Mouse (Mus musculus): ENCODE results near the gene 6430628N08Rik. TPM values are rescaled to one million over a fixed set of nuclear protein-coding genes. Genes with fewer than 3 reads are reported as not detected.

The 6430628N08Rik gene
- polyA plus RNA-seq, 1 experiment, result 0.16 TPM

DNA sequence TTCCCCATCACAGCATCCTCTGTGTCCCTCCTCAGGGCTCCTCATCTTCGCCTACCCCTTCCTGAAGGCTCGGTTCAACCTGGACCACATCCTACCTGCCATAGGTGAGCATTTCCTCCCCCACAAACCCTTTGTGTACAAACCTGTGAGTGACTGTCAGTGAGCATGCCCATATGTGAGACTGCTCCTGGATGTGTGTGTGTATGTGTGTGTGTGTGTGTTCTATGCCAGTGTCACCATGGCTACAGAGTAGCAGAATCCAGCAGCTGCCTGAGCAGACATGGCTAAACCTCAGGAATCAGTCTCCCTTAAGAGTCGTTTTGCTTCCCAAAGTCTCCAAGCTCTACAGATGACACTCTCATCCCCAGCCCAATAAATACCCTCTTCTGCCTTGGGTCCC, 4.6 kb upstream of the 6430628N08Rik start:
- peak in 1 of 2 experiments; percentile 46 for DNase-seq (ENCODE audit: extremely low spot score in 1 of 2, low spot score in 1 of 2)

DNA sequence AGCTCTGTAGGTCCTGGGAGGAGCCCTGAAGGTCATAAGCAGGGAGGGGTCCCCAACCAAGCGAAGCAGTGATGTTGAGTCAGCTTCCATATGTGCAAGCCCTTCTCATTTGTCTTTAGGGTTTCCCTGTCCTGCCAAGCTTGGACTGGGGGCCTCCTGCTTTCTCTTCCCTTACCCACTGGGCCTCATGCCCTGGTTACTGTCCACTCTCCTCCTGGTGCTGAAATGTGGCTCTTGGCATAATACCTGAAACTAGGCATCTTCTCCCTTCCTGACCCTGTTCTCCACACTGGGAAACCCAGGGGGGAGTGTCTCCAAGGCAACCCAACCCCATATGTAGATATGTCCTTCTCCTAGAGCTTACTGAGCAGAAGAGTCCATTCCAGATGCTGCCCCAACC, 3.6 kb upstream of the 6430628N08Rik start:
- DNase-seq (ENCODE audit: extremely low spot score in 1 of 2, low spot score in 1 of 2), result no peak

DNA sequence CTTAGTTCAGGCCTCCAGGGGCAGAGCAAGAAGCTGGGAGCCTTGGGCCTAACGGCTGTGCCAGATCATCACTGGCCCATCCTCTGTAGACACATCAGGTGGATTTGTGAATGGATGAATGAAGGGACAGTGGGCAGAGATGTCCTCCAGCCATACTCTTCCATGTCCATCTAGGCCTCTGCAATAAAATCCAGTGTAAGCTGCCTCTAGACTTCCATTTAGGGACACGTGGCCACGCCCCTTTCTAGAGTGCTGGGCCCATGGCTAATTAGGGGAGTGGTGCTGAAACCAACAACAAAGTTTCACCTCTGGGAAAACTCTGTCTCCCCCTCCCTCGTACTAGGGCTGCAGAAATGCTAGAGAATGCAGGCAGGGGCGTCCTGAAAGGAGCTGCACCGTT, 399 bp upstream of the 6430628N08Rik start:
- DNase-seq (ENCODE audit: extremely low spot score in 1 of 2, low spot score in 1 of 2), result no peak

DNA sequence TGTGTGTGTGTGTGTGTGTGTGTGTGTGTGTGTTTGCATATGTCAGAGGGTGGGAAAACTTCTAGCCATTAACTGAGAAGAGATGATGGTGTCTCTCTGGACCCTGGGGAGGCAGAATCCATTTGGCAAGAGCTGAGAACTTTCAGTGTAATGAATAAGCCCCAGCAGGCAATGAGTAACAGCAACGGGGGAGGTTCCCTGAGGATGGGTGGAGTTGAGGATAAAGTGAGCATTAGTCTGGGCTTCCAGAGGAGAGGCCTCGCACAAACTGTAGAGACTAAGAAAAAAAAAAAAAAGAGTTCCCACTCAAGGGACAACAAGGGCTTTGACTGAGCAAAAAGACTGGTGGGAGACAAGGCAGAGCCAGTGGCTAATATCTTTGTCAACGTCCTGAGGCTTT, 3.8 kb downstream of the 6430628N08Rik start:
- no peak for DNase-seq (ENCODE audit: extremely low spot score in 1 of 2, low spot score in 1 of 2)

DNA sequence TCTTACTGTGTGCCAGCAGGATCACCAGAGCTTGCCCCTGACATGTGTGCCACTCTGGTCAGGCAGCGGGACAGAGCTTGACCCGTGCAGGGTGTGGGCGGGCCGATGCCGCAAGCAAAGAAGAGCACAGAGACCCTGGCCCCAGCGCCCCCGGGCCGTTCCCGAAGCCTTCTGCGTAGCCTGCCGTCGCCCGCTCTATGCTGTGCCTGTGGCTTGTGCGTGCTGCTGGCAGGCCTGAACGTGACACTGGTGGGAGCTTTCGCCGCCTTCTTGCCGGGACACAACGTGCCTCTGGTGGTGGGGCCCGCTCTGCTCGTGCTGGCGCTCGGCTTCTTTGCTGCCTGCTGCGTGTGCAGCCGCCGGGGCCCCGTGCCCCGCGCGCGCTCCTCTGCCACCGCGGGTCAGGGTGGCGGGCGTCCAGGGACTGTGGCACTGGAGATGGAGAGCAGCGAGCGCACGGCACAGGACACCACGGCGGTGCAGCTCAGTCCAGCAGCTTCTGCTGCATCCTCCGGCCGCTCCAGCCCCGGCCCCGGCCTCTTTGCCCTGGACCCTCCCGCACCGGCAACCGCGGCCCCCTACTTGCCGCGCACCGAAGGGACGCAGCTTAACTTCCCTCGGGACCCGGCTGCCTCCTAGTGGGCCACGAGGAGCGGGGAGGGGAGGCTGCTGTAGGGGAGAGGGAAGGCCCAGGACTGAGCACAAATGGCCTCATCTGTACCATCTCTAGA, 7.6 kb downstream of the 6430628N08Rik start:
- no peak for DNase-seq (ENCODE audit: extremely low spot score in 1 of 2, low spot score in 1 of 2)

DNA sequence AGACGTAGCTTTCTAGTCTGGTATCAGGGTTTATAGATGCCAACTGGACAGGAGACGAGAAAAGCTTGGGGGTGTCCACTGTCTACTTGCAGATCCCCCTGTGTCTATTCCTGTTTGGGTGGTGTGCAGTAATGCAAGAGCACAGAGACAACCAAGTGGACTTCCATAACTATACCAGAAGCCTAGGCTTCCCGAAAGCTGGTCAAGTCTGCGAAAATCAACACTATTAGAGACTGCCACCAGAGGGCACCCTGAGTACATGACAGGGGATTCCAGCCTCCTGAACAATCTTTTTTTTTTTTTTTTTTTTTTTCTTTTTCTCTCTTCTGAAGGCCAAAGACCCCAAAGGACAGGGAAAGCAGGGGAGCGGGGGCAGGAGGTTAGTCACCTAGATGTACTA, 12.4 kb downstream of the 6430628N08Rik start:
- peak; percentile 49 to 92 for DNase-seq (ENCODE audit: extremely low spot score in 1 of 2, low spot score in 1 of 2)

DNA sequence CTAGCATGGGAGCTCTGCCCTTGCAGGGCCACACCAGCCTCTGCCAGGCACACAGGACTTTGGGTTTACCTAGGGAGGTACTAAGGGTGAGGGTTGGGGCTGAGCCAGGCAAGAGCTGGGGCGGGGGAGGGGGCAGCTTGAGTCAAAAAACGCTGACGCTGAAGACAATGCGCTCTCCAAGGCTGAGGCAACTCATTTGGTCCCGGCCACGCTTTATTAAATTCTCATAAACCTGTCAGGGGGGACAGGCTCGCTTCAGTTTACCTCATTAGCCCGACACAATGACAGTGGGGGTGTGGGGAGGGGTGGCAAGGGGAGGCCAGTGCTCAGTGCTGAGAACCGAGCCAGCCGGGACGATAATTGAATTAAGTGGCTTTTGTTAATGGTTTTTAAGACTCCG, 13.9 kb downstream of the 6430628N08Rik start:
- DNase-seq (ENCODE audit: extremely low spot score in 1 of 2, low spot score in 1 of 2), result no peak

DNA sequence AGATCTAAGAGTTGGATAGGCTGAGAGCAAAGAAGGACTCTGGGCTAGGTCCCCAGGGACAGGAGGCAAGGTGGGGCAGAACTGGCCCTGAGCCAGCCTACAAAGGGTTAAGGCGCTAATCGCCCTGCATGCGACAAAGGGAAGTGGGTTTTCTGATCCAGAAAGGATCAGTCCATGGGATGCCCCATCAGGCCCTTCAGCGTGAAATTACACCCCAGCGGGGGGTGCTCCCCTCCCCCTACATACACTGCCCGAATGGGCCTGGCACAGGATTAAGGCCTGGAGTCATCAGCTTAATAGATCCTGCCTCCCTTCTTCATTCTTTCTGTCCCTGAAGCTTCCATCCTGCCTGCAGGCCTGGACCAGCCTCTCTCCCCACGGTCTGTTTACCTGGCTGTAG, 15.2 kb downstream of the 6430628N08Rik start:
- no peak for DNase-seq (ENCODE audit: extremely low spot score in 1 of 2, low spot score in 1 of 2)

DNA sequence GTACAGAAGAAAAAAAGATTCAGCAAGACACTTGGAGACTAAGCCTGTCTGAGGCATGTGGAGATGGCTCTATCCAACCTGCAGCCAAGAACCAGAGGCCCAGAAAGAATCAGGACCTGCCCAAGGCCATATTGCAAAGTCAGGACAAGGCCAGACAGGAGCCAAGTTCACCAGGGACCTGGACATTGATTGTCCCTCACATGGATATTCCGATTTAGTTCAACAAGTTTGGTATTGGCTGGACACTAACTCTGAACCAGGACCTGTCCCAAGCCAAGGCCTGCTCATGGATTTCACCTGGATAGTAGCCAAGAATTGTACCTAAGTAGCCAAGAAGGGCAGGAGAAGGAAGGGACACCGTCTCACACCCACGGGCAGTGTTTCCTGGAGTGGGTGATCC, 16.3 kb downstream of the 6430628N08Rik start:
- no peak for DNase-seq (ENCODE audit: extremely low spot score in 1 of 2, low spot score in 1 of 2)

DNA sequence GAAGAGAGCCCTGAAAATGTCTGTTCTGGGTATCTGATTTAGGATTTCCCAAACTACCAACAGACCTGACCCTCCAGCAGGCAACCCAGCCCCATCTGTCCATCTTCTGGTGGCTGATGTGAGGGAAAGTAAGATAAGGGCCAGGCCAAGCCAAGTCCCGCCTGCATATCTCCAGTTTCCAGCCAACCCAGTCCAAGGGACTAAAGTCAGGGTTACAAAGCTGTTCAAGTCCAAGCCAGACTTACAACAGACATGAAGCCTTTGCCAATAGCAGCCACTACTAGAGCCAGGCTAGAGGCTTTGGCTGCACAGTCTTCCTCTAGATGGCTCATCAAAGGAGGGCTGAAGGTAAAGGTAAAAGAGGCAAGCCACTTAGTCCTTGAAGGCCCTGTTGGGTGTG, 17.5 kb downstream of the 6430628N08Rik start:
- DNase-seq (ENCODE audit: extremely low spot score in 1 of 2, low spot score in 1 of 2), result no peak

DNA sequence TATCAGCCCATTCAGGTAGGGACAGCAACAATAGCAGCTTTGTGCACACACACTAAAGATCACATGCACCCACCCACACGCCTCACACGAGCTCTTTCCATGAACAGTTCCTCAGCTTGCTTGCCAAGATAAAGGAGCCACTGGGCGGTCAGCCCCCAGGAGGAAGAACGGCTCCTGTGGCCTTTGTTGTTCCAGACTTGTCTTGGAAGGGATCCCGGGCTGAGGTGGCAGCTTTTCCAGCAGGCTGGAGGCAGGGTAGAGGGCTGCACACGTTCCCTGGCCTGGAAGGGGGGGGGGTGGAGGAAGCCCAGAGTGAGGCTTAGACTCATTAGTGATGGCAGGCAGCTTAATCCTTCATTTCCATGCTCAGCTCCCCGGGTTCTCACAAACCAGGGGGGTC, 18.2 kb downstream of the 6430628N08Rik start:
- peak in 1 of 2 experiments; percentile 19 for DNase-seq (ENCODE audit: extremely low spot score in 1 of 2, low spot score in 1 of 2)

DNA sequence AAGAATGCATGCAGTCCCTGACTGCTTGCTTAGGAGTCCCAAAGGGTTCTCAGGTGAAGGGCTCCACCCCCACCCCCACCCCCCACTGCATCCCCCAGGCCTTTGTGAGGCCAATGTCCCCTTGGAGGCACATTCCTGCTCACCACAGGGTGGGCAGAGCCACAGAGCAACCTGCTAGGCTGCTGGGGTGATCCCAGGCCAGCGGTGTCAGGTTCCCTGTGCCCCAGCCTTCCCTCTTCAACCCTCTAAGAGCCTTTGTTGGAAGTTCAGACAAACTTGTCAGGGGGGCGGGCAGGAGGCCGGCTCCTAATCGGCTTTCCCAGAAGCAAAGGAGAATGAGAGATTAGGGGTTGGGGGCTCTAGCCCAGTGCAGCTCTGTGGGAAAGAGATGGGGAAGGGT, 21.1 kb downstream of the 6430628N08Rik start:
- DNase-seq (ENCODE audit: extremely low spot score in 1 of 2, low spot score in 1 of 2), result no peak

DNA sequence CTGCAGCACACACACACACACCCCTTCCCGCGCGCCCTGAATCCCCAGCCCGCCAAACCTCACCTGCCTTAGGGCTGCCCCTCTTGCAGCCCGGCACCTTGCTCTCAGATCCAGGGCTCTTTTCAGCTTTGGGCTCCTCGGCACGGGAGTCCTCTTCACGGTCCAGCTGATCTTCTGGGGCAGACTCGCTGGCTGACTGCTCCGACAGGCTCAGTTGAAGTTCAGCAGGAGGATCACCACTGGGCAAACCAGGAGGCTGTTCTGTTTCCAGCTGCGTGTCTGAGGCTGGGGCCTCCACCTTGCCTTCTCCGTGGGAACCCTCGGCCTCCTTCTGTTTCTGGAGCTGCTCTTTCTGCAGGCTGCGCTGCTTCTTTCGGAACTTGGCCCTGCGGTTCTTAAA, 29.4 kb downstream of the 6430628N08Rik start:
- no peak for DNase-seq (ENCODE audit: extremely low spot score in 1 of 2, low spot score in 1 of 2)

DNA sequence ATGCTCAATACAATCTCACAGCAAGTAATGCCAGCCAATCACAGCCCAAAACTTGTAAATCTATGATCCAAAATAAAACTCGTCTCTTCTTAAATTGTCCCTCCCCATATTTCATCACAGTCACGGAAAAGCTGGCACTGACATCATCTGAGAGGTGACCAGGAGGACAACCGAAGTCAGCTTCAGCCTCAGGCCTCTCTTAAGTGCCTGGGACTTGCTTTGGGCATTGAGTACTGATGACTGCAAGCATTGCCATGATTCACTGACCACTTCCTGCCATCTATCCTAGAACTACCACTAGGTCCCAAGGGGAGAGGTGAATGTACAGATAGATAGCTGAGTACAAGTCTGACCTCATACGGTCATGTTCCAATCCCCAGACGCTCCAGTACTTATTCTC, 32.2 kb downstream of the 6430628N08Rik start:
- no peak for DNase-seq (ENCODE audit: extremely low spot score in 1 of 2, low spot score in 1 of 2)

DNA sequence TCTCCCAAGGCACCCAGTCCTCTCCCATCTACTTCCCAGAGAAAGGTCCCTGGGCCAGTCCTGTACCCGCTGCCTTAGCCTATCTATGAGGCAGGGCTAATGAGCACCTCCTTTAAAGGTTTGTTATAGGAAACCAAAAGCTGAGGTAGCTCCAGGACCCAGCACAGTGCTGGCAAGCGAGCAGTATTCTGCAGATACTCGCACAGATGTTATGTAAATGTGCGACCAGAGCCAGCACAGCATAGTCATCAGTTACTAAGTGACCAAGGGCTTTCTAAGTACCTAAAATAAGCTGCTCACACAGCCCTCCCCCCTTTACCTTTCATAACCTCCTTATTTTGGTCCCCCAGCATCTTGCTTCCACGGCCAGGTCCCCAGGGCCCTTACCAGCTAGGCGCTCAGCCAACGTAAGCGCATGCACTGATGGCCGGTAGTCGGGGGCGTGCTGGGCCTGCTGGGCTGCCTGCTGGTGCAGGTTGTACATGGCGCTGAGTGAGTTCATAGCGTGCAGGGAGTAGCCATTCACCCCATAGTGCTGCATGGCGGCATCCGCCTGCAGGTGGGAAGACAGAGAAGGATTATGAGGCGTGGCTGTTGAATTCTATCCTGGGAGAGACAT, 32.9 kb downstream of the 6430628N08Rik start:
- DNase-seq (ENCODE audit: extremely low spot score in 1 of 2, low spot score in 1 of 2), result no peak

DNA sequence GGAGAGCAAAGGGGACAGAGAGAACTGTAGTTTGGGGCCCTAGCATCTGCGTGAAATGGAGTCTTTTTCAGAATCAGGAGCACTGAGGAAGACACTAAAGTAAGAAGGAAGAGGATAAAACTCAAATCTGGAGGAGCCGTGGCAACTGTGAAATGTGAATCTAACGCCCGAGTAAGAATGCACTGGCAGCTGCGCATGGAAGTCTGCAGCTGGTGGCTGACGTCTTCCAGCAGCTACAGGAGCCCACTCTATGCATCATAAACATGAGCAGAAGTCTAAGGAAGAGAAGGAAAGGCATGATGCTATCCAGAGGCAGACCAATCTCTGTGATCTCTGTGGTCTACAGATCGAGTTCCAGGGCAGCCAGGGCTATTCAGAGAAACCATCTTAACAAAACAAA, 37.2 kb downstream of the 6430628N08Rik start:
- no peak for DNase-seq (ENCODE audit: extremely low spot score in 1 of 2, low spot score in 1 of 2)

DNA sequence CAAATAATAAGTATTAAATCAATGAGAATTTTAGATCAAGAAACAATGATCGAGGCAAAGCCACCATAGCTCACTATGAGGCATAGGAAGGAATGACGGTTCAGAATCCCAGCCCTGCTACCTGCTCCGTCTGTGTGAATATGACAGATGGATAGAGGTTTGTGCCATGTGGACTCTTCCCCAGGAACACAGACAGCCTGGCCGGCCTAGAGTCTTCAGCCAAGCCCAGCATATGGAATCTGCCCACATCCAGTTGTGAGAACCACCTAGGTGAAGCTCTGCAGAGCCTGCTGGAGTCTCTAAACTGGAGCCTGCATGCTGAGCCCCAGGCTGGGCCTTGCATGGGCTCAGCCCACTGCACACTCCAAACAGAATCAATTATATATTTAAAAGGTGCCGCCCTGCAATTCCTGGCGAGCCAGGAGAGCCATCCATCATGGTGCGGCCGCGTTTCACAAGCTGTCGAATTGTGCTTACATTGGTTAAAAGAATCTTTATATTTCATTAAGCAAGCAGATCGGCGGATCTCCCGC, 41.2 kb downstream of the 6430628N08Rik start:
- no peak for DNase-seq (ENCODE audit: extremely low spot score in 1 of 2, low spot score in 1 of 2)

DNA sequence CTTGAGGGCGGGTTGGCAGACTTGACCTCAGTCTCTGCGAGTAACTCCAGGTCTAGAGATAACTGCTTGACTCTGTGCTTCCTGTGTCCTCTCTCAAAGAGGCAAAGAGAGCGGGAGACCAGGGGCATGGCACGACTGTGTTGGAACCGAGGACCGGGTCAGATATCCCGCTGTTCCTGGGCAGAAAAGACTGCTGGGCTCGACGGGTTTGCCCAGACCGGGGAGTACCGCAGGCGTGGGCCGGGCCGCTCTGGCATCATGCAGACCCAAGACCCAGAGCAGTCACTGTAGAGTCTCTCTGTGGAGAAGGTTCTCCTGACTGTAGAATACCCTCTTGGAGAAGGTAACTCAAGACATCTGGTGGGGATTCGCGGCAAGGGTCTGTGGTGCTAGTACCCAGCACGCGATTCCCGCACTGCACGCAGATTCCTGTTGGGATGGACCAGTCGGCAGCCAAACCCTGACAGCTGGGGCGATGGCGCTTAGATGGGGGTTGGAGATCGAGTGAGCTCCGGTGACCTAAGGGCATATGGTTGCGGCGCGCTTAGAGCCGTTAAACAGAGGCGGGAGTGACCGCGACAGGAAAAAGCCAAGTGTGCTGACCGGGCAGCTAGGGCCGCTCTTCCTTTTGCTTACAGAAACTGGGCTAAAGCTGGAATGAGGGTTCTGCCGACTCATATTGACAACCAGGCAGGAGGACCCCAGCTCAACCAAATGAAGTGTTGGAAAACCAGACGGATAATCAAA, 45.5 kb downstream of the 6430628N08Rik start:
- DNase-seq (ENCODE audit: extremely low spot score in 1 of 2, low spot score in 1 of 2), result no peak

DNA sequence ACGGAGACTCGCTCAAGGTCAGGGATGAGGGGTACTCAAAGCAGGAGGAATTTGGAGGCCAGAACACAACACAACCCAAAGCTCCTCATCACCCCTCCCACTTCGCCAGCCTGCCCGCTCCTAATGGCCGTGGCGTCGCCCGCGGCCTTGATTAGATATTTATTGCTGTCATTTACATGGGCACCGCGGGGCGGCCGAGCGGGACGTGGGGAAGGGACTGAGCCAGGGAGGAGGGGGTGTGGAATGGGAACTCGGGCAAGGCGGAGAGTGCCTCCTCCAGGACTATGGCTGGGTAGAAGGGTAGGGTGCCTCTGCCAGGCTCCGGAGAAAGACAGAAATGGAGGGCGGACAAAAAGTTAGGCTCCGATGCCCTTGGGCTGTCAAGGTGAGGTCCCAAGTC, 46.2 kb downstream of the 6430628N08Rik start:
- DNase-seq (ENCODE audit: extremely low spot score in 1 of 2, low spot score in 1 of 2), result no peak

DNA sequence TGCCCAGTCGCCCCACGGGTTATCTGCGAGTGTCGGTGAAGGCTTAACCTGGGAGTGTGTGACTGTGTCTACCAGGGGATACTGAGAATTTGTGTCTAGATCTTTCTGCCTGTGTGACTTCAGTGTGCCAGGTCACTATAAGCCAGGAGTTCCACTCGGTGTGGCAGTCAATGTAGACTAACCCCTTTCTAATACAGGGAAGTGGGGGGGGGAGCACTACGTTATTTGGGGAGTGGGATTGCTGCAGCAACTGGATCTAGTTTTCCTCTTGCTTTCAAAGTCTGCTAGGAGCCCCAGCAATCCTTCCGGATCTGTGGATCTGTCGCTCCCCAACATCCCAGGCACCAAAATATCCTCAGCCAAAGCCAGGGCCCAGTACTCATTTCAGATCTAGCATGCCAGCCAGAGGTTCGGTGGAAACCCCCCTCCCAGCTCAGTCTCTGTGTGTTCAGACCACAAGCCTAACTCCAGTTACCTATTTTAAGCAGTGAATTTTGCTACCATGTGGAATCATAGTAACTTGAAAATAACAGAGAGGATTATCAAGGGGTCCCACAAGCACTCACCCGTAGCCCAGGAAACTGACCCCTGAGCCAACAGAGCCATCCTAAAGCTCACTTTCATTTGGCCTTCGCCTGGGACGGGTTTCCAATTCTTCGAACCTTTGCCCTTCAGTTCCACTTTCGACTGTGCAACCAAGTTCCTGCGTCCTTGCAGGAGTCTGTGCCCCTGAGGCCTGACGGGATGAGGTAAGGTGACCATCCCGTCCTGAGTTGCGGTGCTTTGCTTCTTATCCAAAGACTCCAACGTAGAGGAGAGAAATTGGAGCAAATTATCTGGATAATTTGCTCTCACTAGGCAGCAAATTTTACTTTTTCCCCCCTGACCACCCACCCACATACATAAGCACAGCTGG, 46.9 kb downstream of the 6430628N08Rik start:
- DNase-seq (ENCODE audit: extremely low spot score in 1 of 2, low spot score in 1 of 2), result no peak
